Mouse (Mus musculus): ENCODE data around the gene Arhgap8. TPM values are rescaled to one million over a fixed set of nuclear protein-coding genes. Genes with fewer than 3 reads are reported as not detected.

Gene Arhgap8
- total RNA-seq, 2 experiments from 2014 or later, result not detected

DNA sequence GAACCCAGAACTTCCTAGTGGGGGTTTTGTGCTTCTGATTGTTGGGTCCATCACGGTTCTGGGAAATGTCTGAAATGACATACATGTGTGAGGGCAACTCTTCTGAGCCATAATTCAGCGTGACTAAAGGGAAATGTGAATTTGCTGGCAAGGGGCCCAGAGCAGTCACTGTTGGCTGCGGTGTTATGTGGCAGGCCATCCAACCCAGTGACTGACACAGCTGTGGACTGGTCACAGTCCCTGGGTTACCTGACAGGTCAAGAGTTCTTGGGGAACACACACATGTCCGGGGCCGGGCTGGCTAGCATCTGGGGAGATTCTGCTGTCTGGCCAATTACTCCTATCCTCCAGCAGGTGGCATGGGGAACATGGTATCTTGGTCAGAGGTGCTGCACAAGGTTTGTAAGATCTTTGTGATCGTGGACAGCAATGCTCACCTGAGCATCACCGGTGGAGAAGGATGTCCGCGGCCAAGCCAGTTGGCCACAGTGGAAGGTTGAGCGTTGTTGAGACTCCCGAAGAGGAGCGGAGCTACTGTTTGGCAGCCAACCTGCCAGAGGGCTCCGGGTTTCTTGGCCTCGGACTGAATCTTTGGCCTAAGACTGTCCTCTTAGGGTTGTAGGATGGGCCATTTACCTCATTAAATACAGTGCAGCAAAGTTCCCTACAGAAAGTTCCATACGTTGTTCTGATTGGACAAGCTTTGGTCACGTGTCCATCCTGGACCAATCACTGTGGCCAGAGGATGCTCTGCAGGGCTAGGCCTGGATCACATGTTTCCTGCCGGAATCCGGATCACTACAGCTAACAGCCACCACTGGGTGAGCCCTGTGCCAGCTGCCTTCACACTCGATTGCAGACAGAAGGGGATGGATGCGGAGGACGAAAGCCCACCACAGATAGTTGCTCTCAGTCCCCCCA lies 52.6 kb downstream of the Arhgap8 start:
- 0 out of 2 replicates have a peak, but pooled peaks have one; percentile 50 for ATAC-seq (replicated peaks; ENCODE audit: low FRiP score, low TSS enrichment, poor library complexity, severe bottlenecking)

DNA sequence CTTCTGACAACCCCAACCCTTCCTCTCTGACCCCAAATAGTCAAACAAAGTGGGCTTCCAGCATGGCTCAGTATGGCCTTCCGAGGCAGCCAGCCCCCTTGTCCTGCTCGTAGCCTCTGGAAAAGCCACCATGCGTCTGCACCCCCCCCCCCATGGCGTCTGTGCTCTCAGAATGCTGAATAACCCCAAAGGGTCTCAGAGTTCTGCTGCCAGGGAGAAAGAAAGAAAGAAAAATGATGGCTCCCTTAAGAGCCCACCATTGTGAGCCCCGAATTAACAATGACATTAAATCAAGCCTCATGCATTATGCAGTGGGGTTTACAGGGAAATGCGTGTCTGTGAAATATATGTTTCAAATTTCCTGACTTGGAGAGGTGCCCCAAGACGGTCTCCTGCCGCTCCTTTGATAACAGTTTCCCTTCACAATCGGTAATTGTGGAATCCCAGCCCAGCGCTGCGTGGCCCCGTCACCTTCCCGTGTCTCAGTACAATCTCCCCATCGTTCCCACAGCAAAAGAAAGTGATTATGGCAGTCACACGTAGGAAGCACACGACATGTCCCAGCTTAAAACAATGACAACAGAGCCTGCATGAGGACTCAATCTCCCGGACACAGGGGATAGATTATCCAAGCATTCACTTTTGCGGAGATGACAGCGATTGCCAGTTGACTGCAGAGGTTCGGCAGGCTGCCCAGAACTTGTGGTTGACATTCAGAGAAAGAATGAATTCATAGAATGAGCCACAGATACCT lies 55.7 kb downstream of the Arhgap8 start:
- ATAC-seq (replicated peaks; ENCODE audit: low FRiP score, low TSS enrichment, poor library complexity, severe bottlenecking), result no peak

DNA sequence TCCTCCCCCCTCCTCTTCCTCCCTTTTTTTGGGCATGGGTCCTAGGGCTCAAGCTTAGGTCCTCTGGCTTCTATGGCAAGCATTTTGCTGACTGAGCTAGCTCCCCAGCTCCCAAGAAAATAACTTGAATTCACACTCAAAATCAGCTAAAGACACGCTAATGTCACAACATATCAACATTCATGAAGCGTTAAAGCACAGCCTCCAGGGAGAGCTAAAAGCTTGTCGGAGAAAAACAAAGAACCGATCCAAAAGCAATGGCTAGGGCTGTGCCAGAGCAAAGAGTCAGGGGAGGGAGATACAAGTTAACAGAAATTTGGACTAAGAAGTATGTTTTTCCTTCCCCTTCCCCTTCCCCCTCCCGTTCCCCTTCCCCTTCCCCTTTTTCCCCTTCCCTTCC lies 58.7 kb downstream of the Arhgap8 start:
- no peak for ATAC-seq (replicated peaks; ENCODE audit: low FRiP score, low TSS enrichment, poor library complexity, severe bottlenecking)

DNA sequence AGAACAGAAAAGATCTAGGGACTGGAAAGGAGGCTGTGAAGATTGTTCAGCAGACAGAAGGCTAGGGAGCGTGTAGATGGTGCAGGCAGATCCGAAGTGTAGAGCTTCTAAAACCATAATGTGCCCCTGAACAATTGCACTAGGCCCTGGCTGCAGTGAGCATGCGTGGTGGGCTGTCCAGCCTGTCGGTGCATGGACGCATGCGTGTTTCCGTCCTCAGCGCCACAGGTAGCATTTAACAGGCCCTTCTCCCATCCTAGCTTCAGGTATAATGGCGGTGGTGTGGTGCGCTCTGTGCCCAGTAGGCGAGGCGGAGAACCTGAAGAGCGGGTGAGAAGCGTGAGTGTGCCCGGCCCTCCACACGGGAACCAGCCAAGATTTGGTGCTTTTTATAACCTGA lies 65.0 kb downstream of the Arhgap8 start:
- ATAC-seq (replicated peaks; ENCODE audit: low FRiP score, low TSS enrichment, poor library complexity, severe bottlenecking), result no peak

- no peak for ATAC-seq (replicated peaks; ENCODE audit: low FRiP score, low TSS enrichment, poor library complexity, severe bottlenecking)
Observed at GRCm38 (mm10) chr15:84787161-84787560, 67.3 kb downstream of the Arhgap8 start.

DNA sequence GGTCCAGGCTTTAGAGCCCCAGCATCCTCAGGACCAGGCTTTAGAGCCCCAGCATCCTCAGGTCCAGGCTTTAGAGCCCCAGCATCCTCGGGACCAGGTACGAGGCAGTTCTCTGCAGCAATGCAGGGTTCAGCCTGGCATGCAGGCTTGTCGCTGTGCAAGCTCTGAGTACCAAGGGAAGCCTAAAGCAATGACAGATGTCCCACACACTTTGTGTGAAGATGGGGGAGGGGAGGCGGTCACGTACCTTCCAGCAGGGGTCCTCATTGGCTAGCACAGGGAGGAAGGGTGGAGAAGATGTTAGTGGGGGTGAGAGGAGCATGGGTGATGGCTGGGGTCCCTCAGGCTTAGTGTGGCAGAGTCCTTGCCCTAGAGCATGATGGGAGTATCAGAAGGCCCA lies 73.8 kb downstream of the Arhgap8 start:
- no peak for ATAC-seq (replicated peaks; ENCODE audit: low FRiP score, low TSS enrichment, poor library complexity, severe bottlenecking)

- no peak for ATAC-seq (replicated peaks; ENCODE audit: low FRiP score, low TSS enrichment, poor library complexity, severe bottlenecking)
Observed at GRCm38 (mm10) chr15:84800132-84800531, 80.3 kb downstream of the Arhgap8 start.

DNA sequence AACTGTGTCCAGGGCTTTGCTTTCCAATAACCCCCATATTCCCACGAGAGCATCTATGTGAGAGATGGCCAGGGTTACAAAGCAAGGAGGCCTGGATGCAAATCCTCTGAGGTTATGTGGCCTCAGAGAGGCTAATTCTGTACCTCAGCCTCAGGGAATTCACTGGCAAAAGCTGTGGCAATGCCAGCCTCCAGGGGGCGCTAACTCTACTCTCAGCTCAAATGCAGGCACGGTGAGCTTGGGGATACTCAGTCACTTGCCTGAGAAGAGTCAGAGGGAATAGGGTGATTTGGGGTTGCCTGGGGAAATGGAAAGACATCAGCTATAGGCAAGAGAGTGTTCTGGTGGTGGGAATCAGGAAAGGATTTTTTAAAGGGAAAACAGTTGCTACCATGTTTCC lies 83.8 kb downstream of the Arhgap8 start:
- ATAC-seq (replicated peaks; ENCODE audit: low FRiP score, low TSS enrichment, poor library complexity, severe bottlenecking), result no peak

GRCm38 (mm10) chr15:84809275-84809952 lies 89.6 kb downstream of the Arhgap8 start:
- ATAC-seq (replicated peaks; ENCODE audit: low FRiP score, low TSS enrichment, poor library complexity, severe bottlenecking), result no peak

- ATAC-seq (replicated peaks; ENCODE audit: low FRiP score, low TSS enrichment, poor library complexity, severe bottlenecking), result no peak
Observed at GRCm38 (mm10) chr15:84811126-84811525, 91.3 kb downstream of the Arhgap8 start.

DNA sequence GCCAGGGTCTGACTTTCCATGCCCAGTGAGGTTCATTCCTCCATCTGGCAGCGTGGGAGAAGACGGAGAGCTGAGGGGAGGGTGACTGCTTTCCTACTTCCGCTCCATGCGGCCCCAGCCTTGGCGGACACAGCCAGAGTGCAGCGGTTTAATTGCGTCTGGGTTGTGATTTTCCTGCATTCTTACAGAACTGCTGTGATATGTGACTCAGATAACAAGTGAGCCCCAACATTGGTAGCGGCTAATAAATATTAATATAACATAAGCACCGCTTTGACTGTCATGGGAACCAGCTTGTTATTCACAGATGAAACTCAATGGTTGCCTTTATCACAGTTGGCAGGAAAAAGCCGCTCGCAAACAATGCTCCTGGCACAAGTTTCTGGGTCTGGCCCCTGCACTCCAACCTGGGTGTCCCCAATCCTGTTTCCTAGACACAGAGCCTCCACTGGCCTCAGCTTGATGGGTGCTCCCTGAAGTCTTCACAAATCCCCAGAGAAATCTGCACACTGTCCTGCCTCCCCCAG lies 93.0 kb downstream of the Arhgap8 start:
- no peak for ATAC-seq (replicated peaks; ENCODE audit: low FRiP score, low TSS enrichment, poor library complexity, severe bottlenecking)

- no peak for ATAC-seq (replicated peaks; ENCODE audit: low FRiP score, low TSS enrichment, poor library complexity, severe bottlenecking)
Observed at GRCm38 (mm10) chr15:84815171-84815570, 95.3 kb downstream of the Arhgap8 start.

DNA sequence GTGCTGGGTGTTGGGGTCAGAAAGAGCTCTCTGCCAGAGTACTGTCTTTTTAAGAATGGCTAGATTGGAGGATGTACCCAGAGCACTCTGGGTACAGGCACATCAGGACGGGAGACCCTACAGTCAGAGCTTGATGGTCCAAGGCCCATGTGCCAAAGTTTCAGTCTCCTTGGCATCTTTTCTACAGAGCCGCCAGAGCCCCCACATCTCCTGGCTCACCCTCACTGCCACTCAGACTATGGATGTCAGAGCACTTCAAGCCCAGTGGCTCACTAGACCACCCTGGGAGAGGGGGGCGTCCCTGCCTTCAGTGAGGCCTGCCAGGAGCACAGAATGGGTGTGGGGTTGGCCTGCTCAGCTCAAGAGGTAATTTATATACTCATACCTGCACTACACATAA lies 97.7 kb downstream of the Arhgap8 start:
- ATAC-seq (replicated peaks; ENCODE audit: low FRiP score, low TSS enrichment, poor library complexity, severe bottlenecking), result no peak

DNA sequence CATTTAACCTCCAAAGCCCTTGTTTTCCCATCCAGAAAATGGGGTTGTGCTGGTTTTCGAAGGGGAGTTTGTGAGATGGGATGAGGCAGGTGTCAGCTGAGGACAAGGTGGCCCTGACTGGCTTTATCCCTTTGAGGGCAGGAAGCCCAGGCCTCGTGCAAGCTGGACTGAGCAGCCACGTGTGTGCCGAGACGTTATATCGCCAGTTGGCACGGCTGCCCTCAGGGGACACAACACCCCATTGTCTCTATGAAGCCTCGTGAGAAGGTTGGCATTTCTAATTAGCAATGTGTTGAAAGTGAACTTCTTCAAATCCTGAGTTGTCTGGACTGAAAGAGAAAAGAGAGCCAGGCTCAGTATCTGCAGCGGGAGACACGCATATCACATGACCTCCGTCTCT lies 98.4 kb downstream of the Arhgap8 start:
- no peak for ATAC-seq (replicated peaks; ENCODE audit: low FRiP score, low TSS enrichment, poor library complexity, severe bottlenecking)

DNA sequence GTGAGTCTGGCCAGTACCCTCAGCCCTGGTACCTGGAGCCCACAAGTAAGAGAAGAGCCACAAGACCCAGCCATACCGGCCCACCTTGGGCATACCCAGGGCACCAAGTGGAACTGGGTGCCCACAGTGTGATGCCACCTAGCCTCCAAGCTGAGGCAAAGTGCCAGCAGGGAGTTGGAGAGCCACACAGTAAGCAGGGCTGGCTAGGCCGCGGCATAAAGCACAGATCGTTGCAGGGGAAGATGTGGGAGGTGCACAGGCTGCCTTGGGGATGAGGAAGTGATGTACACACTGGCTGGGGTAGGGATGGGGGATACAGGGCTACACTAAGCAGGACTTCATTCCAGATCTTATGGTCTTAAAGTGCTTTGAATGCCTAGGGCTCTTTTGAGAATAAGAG lies 101.0 kb downstream of the Arhgap8 start:
- ATAC-seq (replicated peaks; ENCODE audit: low FRiP score, low TSS enrichment, poor library complexity, severe bottlenecking), result no peak

Other genes starting within 250 kb of the Arhgap8 start
- gene Rtl6, start 162.2 kb upstream of the Arhgap8 start, total RNA-seq (2014; fragmentation: Nextera tagmentation), result 1.1 and 3.1 TPM in 2 replicates
- 2.0 and 2.9 TPM in 2 replicates for gene Rtl6, start 162.2 kb upstream of the Arhgap8 start, total RNA-seq (2017)
- gene Prr5, start 50.4 kb upstream of the Arhgap8 start, total RNA-seq (2014; fragmentation: Nextera tagmentation), result 1.2 TPM in 1 of 2 replicates, not detected in the other
- gene Prr5, start 50.4 kb upstream of the Arhgap8 start, total RNA-seq (2017), result 0.34 and 0.85 TPM in 2 replicates
- 4.0 TPM in 1 of 2 replicates, not detected in the other for gene Phf21b, start 136.0 kb downstream of the Arhgap8 start, total RNA-seq (2014; fragmentation: Nextera tagmentation)
- not detected in 2 replicates for gene Phf21b, start 136.0 kb downstream of the Arhgap8 start, total RNA-seq (2017)
- gene Gm29666, start 200.0 kb downstream of the Arhgap8 start, total RNA-seq (2014; fragmentation: Nextera tagmentation), result 0.90 and 1.3 TPM in 2 replicates
- 0.23 TPM in 2 replicates for gene Gm29666, start 200.0 kb downstream of the Arhgap8 start, total RNA-seq (2017)
- gene Nup50, start 203.4 kb downstream of the Arhgap8 start, total RNA-seq (2014; fragmentation: Nextera tagmentation), result 51.5 and 56.4 TPM in 2 replicates
- 102 TPM in 2 replicates for gene Nup50, start 203.4 kb downstream of the Arhgap8 start, total RNA-seq (2017)